Mouse (Mus musculus) cerebellum, adult 8-10 months (tissue): ENCODE data around the gene Ogg1.

Source experiments
- DNase-seq: peaks from one replicate; pipeline ENCODE4 v3.0.0; 2022

The Ogg1 gene

GRCm38 (mm10) chr6:113373491-113373890, 46.7 kb downstream of the Ogg1 start:
- DNase-seq = no peak

- no peak for DNase-seq
Measured at GRCm38 (mm10) chr6:113377172-113377495, 50.4 kb downstream of the Ogg1 start.

- peak; percentile 92 for DNase-seq
Measured at GRCm38 (mm10) chr6:113377496-113378385, 51.0 kb downstream of the Ogg1 start, which contains the start of the genes Tada3 and Arpc4. Tada3 (minus strand) TSS chr6:113377883. Arpc4 (plus strand) TSS chr6:113378115.

- no peak for DNase-seq
Measured at GRCm38 (mm10) chr6:113379246-113379645, 52.5 kb downstream of the Ogg1 start.

GRCm38 (mm10) chr6:113380480-113380879, 53.7 kb downstream of the Ogg1 start:
- no peak for DNase-seq

- no peak for DNase-seq
Measured at GRCm38 (mm10) chr6:113384351-113384927, 57.7 kb downstream of the Ogg1 start.
